Mouse (Mus musculus) brain, adult 2 months (tissue): ENCODE data around the gene Slc9a9.
A peak's percentile ranks its signal among the peaks of the same experiment; 100 is the strongest.

ENCODE experiments used
- DNase-seq: peaks from one replicate; pipeline ENCODE4 v3.0.0; 2011; ENCODE audit warnings: low read depth, low spot score

Gene Slc9a9

DNA sequence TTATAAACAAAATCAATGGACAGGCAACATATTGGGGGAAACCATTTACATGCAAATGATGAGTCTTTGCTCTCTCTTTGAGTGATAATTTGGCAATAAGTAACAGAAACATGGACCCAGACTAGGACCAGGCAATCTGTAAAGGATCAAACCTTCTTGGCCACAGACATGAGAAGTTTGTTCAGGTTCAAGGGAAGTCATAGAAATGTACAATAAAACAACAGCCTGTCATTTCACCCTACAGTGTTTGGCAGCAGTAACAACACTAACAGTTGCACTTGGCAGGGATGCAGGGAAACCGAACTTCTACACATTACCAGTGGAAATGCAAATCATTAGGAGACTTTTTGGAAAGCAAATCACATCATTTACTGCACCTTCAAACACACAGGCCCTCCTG is 164.1 kb downstream of the Slc9a9 start:
- no peak for DNase-seq

DNA sequence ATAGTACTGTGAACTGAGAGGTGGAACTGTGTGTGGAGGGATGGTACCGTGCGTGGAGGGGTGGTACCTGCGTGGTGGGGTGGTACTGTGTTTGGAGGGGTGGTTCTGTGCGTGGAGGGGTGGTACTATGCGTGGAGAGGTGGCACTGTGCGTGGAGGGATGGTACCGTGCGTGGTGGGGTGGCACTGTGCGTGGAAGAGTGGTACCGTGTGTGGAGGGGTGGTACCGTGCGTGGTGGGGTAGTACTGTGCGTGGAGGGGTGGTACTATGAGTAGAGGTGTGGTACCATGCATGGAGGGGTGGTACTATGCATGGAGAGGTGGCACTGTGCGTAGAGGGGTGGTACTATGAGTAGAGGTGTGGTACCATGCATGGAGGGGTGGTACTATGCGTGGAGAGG is 167.7 kb downstream of the Slc9a9 start:
- no peak for DNase-seq

GRCm38 (mm10) chr9:94838479-94839031 is 168.8 kb downstream of the Slc9a9 start:
- DNase-seq, result peak; percentile 35

DNA sequence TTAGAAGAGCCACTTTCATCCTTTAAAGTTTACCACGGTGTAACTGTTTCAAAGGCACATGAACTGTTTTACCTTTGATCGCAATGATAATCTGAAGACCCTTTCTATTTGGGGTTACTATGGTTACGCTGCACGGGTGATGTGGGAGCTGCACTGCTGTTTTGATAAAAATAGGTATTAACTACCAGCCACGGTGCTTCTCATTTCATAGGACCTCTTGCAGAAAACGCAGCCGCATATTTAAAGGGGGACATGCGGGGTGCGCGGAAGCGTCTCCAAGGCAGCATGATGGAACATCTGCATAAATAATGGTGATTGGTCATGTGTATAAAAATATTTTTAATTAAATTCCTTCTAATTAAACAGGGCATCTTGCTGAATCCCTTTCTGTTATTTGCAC is 169.5 kb downstream of the Slc9a9 start:
- peak; percentile 45 for DNase-seq

- DNase-seq, result no peak
These were observed 170.7 kb downstream of the Slc9a9 start for GRCm38 (mm10) chr9:94840398-94840797.

DNA sequence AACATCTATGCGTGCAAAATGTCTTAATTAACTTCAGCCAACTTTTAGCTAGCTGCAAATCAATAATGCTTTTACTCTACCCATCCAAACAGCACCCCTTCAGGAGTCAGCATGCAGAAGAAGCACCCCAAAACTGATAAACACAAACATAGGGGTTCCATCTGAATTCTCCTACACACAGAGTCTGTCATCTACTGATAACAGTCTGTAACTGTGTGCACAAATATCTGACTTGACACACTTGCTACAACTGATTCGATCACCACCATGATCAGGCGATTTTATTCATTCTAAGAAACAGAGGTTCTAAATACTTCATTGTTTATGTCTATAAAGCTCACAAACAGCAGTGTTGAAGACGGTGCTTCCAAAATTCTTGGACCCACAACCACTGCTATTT is 171.3 kb downstream of the Slc9a9 start:
- no peak for DNase-seq

GRCm38 (mm10) chr9:94844176-94844575 is 174.5 kb downstream of the Slc9a9 start:
- DNase-seq, result peak; percentile 22

GRCm38 (mm10) chr9:94847624-94848023 is 177.9 kb downstream of the Slc9a9 start:
- DNase-seq, result no peak

DNA sequence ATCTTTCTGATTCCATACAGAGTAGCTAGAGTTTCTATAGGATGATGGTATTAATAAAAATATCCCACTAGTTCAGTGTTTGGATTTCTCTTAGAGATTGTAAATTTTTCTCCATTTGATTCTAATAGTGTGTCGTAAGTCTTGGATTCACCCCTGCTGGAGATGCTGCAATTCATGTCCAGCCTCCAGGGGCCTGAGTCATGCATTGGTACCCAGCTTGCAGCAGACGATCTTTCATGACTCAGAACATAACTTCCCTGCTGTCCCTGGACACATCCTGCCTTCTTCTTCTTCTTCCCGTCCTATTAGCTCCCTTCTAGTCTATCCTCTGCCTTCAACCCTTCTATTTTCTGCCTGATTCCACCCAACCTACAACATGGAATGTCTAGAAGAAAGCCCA is 181.8 kb downstream of the Slc9a9 start:
- peak; percentile 65 for DNase-seq

GRCm38 (mm10) chr9:94856093-94856492 is 186.4 kb downstream of the Slc9a9 start:
- peak; percentile 18 for DNase-seq

DNA sequence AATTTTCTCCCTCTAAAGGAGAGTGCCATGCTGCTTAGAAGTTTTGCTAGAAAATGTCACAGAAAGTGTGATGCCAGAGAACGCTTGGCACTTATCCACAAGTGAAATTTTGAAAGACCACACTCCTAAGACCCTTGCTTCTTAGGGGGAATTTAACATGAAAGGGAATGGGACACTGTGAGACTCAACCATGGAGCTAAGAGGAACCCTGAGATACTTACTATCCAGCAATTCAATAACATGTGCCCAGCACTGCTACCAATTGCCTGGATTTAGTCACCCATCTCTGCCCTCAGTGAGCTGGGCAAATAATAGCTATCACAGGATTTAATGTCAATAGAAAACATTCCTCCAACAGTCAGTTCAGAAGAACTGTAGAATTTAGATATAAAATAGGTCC is 198.8 kb downstream of the Slc9a9 start:
- DNase-seq, result no peak

DNA sequence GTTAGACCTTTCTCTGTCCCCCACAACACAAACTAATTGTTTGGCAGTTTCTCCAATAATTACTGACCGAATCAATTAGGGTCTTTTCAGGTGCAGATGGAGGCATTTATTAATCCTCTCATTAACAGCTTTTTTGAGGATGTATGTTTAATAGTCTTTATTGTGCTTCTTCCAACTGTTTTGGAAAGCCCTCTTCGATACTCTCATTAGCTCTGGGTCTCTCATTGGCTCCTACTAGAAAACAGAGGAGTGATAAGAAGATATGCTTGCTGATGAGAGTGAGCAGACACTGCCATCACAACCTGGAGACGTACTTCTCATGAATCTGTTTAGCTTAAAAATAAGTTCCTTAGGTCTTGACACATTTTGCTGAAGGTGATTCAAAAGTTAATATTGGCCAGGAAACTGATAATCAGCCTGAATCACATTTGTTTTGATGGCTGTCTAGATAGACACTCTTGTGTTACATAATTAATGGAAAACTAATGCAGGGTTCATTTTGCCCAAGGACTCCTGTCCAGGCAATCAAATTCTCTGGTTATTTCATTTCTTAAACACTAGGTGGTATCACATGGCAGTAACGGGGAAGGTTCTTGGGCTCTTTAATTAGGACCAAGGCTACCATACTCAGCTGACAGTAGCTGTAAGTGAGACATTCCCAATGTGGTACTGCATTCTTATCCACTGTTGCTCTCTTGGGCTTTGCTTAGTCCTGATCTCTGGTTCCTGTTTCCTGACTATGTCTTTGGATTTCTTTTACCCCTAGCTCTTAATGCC is 199.5 kb downstream of the Slc9a9 start:
- DNase-seq, result peak; percentile 12

GRCm38 (mm10) chr9:94882517-94882916 is 212.8 kb downstream of the Slc9a9 start:
- DNase-seq, result peak; percentile 15

DNA sequence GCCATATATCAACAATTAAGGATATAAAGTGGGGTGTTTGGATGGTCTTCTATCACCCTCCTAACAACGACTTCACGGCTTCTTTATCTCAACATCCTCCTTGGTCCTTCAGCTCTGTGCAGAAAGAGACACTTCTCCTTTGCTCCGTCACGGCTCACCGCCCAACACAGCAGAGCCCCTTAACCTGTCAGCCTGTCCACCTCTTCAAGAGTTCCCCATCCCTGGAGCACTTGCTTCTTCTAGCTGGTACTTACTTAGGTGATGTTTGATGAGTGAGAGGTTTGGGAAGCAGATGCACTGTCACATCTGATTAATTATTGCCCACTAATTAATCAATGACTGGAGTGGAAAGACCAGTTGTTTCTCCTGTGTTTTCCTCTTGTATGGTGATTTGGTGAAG is 213.7 kb downstream of the Slc9a9 start:
- DNase-seq, result no peak

- no peak for DNase-seq
These were observed 215.4 kb downstream of the Slc9a9 start for GRCm38 (mm10) chr9:94885151-94885550.

- peak; percentile 17 for DNase-seq
These were observed 219.9 kb downstream of the Slc9a9 start for GRCm38 (mm10) chr9:94889647-94890046.

DNA sequence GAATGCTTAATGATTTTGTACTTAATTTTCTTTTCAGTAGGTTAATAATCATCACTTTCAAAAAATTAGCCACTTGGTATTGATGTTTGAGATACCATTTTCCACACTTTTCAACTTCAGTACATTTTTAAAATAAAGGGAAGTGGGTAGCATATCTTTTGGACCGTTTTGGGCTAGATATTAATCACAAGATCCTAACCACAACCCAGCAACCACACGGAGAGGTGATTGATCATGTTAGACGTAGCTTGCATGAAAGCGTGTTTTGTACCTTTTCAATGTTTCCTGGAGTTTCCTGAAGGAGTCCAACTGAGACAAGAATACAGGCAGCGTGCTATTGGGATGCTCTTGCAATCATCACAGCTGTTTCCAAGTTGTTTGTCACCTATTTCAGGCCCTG is 226.2 kb downstream of the Slc9a9 start:
- DNase-seq, result no peak

DNA sequence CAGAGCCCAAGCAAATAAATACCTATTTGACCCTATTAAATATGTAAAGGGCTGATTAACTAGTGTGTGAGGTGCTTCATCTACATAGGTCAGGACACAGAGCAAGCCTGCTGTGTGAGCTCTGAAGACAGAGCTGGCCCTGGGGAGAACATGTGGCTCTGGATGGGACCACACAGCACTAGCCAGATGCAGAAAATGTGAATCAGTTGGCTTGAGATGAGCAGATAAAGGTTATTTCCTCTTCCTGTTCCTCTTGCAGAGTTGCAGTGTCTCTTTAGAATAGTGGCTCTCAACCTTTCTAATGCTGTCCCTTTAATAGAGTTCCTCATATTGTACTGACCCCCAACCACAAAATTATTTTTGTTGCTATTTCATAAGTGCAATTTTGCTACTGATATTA is 234.5 kb downstream of the Slc9a9 start:
- no peak for DNase-seq

DNA sequence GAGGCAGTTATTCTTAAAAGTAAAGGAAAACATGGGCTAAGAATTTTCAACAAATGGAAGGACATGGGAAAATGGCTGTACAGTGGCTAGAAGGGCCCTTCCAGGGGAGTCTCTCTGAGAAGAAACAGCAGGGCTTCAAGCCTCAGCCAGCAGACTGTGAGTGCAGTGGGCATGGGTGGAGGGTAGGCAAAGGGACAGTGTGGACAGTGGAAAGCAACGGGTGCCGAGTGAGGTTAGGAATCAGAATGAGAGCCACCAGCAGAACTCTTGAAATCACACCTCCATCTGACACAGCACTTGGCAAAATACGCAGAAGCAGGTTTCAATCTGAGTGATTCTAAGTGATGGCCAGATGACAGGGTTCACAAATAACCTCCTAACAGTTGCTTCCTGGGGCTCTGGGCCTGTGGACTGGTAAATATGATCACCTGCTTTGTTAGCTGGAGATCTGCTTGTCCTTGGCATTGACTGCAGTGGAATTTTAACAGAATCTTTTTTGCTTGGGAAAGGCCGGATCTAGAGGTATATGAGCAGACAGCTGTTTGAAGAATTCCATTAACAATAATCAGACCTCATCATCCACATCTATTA is 237.4 kb downstream of the Slc9a9 start:
- peak; percentile 82 for DNase-seq

DNA sequence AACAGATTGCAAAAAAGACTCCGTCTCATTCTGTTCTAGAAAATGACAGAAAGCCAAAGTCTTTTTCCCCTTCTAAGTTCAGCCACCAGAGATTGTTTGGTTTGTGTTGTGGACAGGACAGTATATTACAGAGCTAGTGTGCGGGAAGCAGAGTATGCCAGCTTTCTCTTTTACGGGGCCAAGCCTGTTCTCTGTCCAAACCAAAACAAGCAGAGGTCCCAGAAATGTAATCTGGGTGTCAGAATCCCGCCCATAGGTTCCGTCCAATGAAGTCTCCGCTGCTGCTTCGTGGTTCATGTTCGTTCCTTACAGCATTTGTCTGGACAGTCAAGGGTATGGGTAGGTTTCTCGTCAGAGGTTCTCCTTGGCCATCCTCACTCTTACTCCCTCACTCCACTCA is 242.4 kb downstream of the Slc9a9 start:
- DNase-seq, result no peak

DNA sequence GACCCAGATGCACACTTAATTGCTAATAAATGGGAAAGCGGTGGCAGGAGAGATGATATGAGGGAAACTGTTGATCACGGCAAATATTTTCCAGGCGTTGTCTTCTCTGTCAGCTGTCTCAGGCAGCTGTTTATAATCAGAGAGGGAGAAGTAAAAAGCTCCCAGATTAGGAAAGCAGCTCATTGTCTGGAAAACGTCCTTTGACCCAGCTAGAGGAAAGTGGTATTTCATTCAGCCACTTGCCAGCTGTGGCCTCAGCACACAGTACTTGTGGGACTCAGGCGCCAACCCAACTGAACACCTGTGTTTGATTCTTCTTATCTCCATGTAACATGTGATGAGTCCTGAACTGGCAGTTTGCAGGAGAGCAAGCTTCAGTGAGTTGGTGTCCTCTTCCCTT is 252.4 kb downstream of the Slc9a9 start:
- no peak for DNase-seq

DNA sequence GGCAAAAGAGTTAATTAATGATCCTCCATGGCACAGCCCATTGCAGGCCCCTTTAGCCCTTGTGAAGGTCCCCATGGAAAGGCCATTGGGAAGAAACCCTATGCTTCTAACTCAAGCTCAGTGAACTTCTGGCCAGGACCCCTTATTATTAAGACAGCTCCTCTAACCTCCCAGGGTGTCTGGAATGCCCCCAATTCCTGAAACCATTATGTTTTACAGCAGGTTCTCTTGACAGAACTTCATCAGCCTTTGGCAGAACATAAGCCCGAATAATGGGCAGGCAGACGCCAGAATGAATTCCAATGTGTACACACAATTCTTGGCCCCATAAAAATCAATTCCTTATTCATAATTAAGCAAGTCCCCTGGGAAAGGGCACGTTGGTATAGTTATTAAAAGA is 256.1 kb downstream of the Slc9a9 start:
- no peak for DNase-seq

DNA sequence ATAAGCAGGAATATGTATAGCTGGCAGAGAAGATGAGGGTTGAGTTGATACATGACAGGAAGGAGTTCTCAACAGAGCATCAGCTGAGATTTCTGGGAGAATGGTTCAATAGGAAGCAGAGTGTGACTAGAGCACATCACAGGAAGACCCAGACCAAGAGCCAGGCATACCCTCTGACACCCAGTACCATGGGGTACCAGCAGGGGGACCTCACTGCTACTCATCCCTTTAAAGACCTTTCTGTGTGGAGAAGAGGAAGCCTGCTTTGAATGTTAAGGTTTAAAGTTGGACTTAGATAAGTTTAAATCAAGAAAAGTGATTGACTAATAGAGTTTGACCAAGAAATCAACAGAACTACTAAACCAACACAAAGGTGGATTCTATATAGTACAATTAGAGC is 257.4 kb downstream of the Slc9a9 start:
- no peak for DNase-seq
